7 mouse cellular contexts compared by ENCODE assay signal in genomic region chr7:89980133-89980484, GRCm38 (mm10). TPM values are rescaled to one million over a fixed set of nuclear protein-coding genes. Genes with fewer than 3 reads are reported as not detected.
DNase-seq lines count a peak whose midpoint lies in the region; ATAC-seq and TF ChIP-seq lines count a peak whose summit lies in the region.

No protein-coding gene starts in this region.

- no peaks in the 10 kb centered on the region for H3K9me3 ChIP-seq in megakaryocyte, embryonic 14.5 days
- H3K9me3 ChIP-seq in limb, embryonic 14.5 days (ENCODE audit: control insufficient read depth, low read length) = no peaks in the 10 kb centered on the region
- H3K9me3 ChIP-seq in stomach, embryonic 16.5 days (replicated peaks; ENCODE audit: control insufficient read depth, low read length) = no peaks in the 10 kb centered on the region

- peak; percentile 45; the same call in 1 of the 2 replicates for TF ChIP-seq POLR2A in limb, embryonic 14.5 days (IDR thresholded peaks at IDR 0.05; ENCODE audit: borderline replicate concordance, extremely low read depth, insufficient read depth, insufficient read length)

- no peak for ATAC-seq in megakaryocyte, adult 5-6 weeks (ENCODE audit: poor library complexity, severe bottlenecking)
- ATAC-seq in erythroid progenitor cell, adult 5-6 weeks (replicated peaks; ENCODE audit: low FRiP score, poor library complexity, severe bottlenecking) = peak; percentile 20
- ATAC-seq in limb, embryonic 14.5 days (ENCODE audit: low FRiP score, low read depth) = no peak; the same call in 1 of the 2 replicates
- ATAC-seq in stomach, embryonic 16.5 days (ENCODE audit: insufficient read depth, low FRiP score) = peak; percentile 38

- DNase-seq in limb, embryonic 14.5 days (ENCODE audit: low spot score) = no peak
- DNase-seq in right cerebral cortex, adult 18-20 months = no peak
- no peak for DNase-seq in thymus, postnatal 36 days

- peak overlapping the region; percentile 81 for H3K4me2 ChIP-seq in limb, embryonic 14.5 days (replicated peaks; ENCODE audit: low read depth, low read length, severe bottlenecking)
- peak overlapping the region; percentile 78 for H3K4me2 ChIP-seq in stomach, embryonic 16.5 days (ENCODE audit: low read depth, low read length)

- H3K27ac ChIP-seq in limb, embryonic 14.5 days (replicated peaks; ENCODE audit: low read depth, low read length) = peak overlapping the region; percentile 99
- H3K27ac ChIP-seq in stomach, embryonic 16.5 days (ENCODE audit: low read length) = peak overlapping the region; percentile 100

- H3K36me3 ChIP-seq in megakaryocyte, embryonic 14.5 days (replicated peaks; ENCODE audit: low read length) = peaks cover 22% of the 10 kb centered on the region
- peaks cover 18% of the 10 kb centered on the region for H3K36me3 ChIP-seq in limb, embryonic 14.5 days (ENCODE audit: control insufficient read depth, insufficient read depth, low read length)
- H3K36me3 ChIP-seq in stomach, embryonic 16.5 days (ENCODE audit: control insufficient read depth, insufficient read depth, low read length) = peaks cover 8% of the 10 kb centered on the region

- peak overlapping the region; percentile 87 for H3K9ac ChIP-seq in limb, embryonic 14.5 days (ENCODE audit: low read depth, low read length, severe bottlenecking)
- peak overlapping the region; percentile 98 for H3K9ac ChIP-seq in stomach, embryonic 16.5 days (ENCODE audit: low read length)

- H3K27me3 ChIP-seq in megakaryocyte, embryonic 14.5 days (replicated peaks) = no peaks in the 10 kb centered on the region
- H3K27me3 ChIP-seq in limb, embryonic 14.5 days (ENCODE audit: control insufficient read depth, insufficient read depth, low read length) = no peaks in the 10 kb centered on the region
- H3K27me3 ChIP-seq in stomach, embryonic 16.5 days (ENCODE audit: control insufficient read depth, insufficient read depth, low read length) = no peaks in the 10 kb centered on the region

- peaks cover 45% of the 10 kb centered on the region for H3K4me1 ChIP-seq in megakaryocyte, embryonic 14.5 days
- H3K4me1 ChIP-seq in limb, embryonic 14.5 days (ENCODE audit: control insufficient read depth, insufficient read depth, low read length) = peaks cover 12% of the 10 kb centered on the region
- H3K4me1 ChIP-seq in stomach, embryonic 16.5 days (ENCODE audit: control insufficient read depth, insufficient read depth, low read length) = peaks cover 17% of the 10 kb centered on the region; the same call in 1 of the 2 replicates

- peak overlapping the region; percentile 93 for H3K4me3 ChIP-seq in megakaryocyte, embryonic 14.5 days (replicated peaks)
- H3K4me3 ChIP-seq in limb, embryonic 14.5 days (replicated peaks; ENCODE audit: low read length) = peak overlapping the region; percentile 87
- H3K4me3 ChIP-seq in stomach, embryonic 16.5 days (replicated peaks; ENCODE audit: low read length) = peak overlapping the region; percentile 91

- under 1% methylated on average over 31 of the region's 31 CpGs for WGBS in limb, embryonic 14.5 days
- WGBS in stomach, embryonic 16.5 days = under 1% methylated on average over 31 of the region's 31 CpGs

RNA-seq across cellular contexts. Expression of gene Eed, which starts 0.7 kb away (rescaled TPM):
- polyA plus RNA-seq in megakaryocyte, embryonic 14.5 days (2012; ENCODE audit: insufficient read depth, low replicate concordance) = 23.9 and 39.5 TPM in 2 replicates
- total RNA-seq in megakaryocyte, adult 5-6 weeks (2015) = 126 and 156 TPM in 2 replicates
- 114 and 124 TPM in 2 replicates for total RNA-seq in megakaryocyte, adult 5-6 weeks (2017)
- 96.0 and 143 TPM in 2 replicates for total RNA-seq in erythroid progenitor cell, adult 5-6 weeks (2015; ENCODE audit: low replicate concordance)
- 68.2 and 143 TPM in 2 replicates for total RNA-seq in erythroid progenitor cell, adult 5-6 weeks (2017; ENCODE audit: low replicate concordance)
- polyA plus RNA-seq in limb, embryonic 14.5 days (2012; rRNA removed) = 58.8 and 99.5 TPM in 2 replicates
- 62.8 and 73.0 TPM in 2 replicates for polyA plus RNA-seq in limb, embryonic 14.5 days (2014; fragmentation: Nextera tagmentation; extraction: Ambion mirVana)
- 51.0 and 54.8 TPM in 2 replicates for polyA plus RNA-seq in stomach, embryonic 16.5 days (2015; fragmentation: Nextera tagmentation; extraction: Ambion mirVana)

RNA-seq across cellular contexts. Expression of gene Hikeshi, which starts 39.1 kb away (rescaled TPM):
- 13.0 and 27.7 TPM in 2 replicates for polyA plus RNA-seq in megakaryocyte, embryonic 14.5 days (2012; ENCODE audit: insufficient read depth, low replicate concordance)
- total RNA-seq in megakaryocyte, adult 5-6 weeks (2015) = 52.8 and 57.4 TPM in 2 replicates
- 62.7 and 90.2 TPM in 2 replicates for total RNA-seq in megakaryocyte, adult 5-6 weeks (2017)
- total RNA-seq in erythroid progenitor cell, adult 5-6 weeks (2015; ENCODE audit: low replicate concordance) = 21.4 and 32.4 TPM in 2 replicates
- 41.6 and 54.2 TPM in 2 replicates for total RNA-seq in erythroid progenitor cell, adult 5-6 weeks (2017; ENCODE audit: low replicate concordance)
- polyA plus RNA-seq in limb, embryonic 14.5 days (2012; rRNA removed) = 69.6 and 71.4 TPM in 2 replicates
- 124 and 126 TPM in 2 replicates for polyA plus RNA-seq in limb, embryonic 14.5 days (2014; fragmentation: Nextera tagmentation; extraction: Ambion mirVana)
- 108 and 132 TPM in 2 replicates for polyA plus RNA-seq in stomach, embryonic 16.5 days (2015; fragmentation: Nextera tagmentation; extraction: Ambion mirVana)

Comparison
In these comparisons a context has a peak if more than half of its experiments do, and no peak if none do; other contexts are left out.
1. ATAC-seq: peak in erythroid progenitor cell, adult 5-6 weeks (single experiment) and stomach, embryonic 16.5 days (single experiment); none in megakaryocyte, adult 5-6 weeks (single experiment) and limb, embryonic 14.5 days (single experiment).
2. Peak in every context shown above with its lines, with median percentiles within 50 percentile points of each other: H3K4me3 ChIP-seq.